Mouse (Mus musculus) kidney, adult 9 months (tissue): ENCODE results near the gene Zdhhc21.

Experiments
- DNase-seq: peaks from one replicate; pipeline ENCODE4 v3.0.0; 2022

Zdhhc21 gene

GRCm38 (mm10) chr4:82859131-82860125 lies at the start of gene Zdhhc21:
Gene Zdhhc21, minus strand, starts transcription at chr4:82859958.
- peak; percentile 82 for DNase-seq

GRCm38 (mm10) chr4:82895227-82895626 lies 35.5 kb upstream of the Zdhhc21 start:
- no peak for DNase-seq

- DNase-seq = no peak
Measured at GRCm38 (mm10) chr4:82892247-82892646, 32.5 kb upstream of the Zdhhc21 start.

GRCm38 (mm10) chr4:82891566-82891965 lies 31.8 kb upstream of the Zdhhc21 start:
- DNase-seq = no peak

DNA sequence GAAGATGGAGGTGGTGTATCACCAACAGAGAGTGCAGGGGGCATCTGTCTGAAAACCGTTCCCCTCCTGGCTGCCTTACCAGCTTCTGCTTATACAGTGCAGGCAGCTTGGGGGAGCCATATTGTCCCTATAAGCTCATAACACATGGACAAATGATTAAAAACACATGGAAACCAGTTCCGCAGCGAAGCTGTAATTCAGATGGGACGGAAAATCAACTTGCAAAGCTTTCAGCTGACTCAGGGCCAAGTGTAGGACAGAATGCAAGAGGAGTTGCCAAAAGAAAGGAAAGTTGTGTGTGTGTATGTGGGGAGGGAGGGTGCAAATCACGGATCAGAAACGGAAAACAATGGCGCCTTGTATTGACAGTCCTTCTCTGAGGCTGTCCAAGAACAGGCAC lies 31.3 kb upstream of the Zdhhc21 start:
- no peak for DNase-seq

DNA sequence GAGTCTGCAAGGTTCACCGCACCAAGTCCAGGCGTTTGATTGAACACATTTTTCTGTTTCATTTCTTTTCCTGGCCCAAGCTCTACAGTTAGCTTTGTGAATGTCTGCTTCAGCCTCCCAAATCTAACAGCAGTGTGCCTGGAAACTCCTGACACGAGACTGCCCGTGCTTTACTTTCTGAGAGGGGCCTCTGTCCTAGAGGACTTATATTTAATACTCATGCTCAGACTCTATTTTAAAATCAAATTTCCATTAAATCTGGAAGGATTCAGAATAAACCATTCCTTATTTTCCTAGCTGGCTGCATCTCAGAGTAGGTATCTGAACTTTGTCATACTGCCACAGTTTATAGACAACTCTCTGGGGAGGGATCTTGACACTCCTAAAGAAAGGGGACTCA lies 30.8 kb upstream of the Zdhhc21 start:
- DNase-seq = no peak

DNA sequence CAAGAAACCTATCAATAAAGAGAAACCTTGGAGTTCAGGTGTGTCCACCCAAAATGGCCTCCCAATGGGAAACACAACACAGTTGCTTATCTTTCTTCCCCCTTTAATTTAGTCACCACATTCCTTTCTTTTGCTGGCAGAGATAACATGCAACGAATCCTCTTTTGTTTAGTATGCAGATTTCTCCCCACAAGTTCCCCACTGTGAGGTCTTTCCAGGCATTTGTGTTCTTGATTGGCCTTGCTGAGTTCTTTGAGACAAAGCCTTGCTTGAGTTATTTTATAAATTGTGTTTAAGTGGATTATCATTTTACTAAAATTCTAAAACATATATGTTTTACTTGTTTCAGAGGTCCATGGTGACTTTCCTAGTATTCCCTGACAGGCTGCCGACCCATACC lies 26.4 kb upstream of the Zdhhc21 start:
- DNase-seq = no peak

DNA sequence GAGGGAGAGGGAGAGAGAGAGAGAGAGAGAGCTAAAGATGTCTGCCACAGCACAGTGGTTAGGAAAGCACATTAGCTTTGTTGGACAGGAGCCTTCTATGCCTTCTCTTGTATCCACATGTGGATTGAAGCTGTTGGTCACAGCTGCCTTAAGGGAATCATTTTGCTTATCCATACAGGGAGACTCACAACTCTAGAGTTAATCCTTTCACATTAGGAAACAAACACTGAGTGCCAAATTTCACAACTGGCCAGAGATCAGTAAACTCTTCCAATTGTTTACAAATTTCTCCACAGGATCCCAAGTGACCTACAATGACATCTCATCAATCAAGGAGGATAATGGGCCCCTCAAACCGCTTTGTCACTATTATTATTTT lies 25.8 kb upstream of the Zdhhc21 start:
- DNase-seq = no peak

GRCm38 (mm10) chr4:82884636-82885534 lies 25.1 kb upstream of the Zdhhc21 start, which contains the start of gene Cer1:
Gene Cer1, minus strand, starts transcription at chr4:82885148.
- DNase-seq = no peak

DNA sequence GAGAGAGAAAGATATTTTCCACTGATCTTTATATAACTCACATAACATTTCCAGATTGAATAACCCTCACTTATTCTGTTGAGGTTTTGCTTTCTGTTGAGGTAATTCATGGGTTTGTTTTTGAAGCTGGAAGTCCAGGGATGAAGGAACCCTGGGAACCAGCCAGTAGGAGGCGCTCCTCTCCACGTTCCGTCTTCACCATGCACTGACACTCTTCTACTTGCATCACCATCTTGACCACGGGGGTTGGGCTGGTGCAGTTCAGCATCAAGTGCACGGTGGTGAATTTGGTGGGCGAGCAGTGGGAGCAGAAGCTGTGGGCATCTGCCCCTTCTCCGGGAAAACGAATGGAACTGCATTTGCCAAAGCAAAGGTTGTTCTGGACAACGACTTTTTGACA lies 22.7 kb upstream of the Zdhhc21 start:
- DNase-seq = no peak

- DNase-seq = no peak
Measured at GRCm38 (mm10) chr4:82881366-82881765, 21.6 kb upstream of the Zdhhc21 start.

DNA sequence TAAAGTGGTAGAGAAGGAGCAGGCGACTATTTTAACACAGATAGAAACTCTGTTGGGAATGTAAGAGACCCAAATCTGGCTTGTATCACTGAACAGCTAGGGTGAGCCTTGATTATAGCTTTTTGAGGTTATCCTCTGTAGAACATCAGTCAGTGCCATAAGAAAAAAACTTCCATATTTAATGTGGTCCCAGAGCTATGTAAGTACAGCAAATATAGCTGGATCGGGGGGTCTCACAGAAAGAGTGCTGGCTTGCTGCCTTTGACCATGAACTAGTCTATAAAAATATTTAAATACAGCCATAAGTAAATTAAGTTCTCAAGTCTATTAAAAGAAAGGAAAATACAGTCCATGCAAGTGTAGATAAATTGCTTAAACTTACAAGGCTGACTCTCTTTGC lies 20.5 kb upstream of the Zdhhc21 start:
- DNase-seq = no peak

- no peak for DNase-seq
Measured at GRCm38 (mm10) chr4:82879152-82879551, 19.4 kb upstream of the Zdhhc21 start.

- no peak for DNase-seq
Measured at GRCm38 (mm10) chr4:82876656-82877055, 16.9 kb upstream of the Zdhhc21 start.

DNA sequence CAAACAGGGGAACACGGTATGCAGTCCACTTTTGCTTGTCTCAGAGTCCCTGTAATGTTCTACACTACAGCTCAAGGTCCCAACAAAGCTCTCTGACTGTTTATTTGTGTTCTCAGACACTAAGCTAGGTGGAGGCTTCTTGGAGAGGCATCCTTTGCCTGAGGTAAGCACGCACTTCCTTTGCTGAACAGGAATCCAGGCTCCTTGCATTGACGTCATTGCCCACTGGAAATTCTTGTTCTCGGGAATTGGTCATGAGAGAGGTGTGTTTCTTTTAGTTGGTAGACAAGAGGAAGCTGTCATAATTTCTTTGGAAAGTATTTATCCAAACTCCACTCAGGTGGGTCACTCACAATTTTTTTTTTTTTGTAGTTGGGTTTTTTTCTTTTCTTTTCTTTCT lies 15.8 kb upstream of the Zdhhc21 start:
- no peak for DNase-seq

DNA sequence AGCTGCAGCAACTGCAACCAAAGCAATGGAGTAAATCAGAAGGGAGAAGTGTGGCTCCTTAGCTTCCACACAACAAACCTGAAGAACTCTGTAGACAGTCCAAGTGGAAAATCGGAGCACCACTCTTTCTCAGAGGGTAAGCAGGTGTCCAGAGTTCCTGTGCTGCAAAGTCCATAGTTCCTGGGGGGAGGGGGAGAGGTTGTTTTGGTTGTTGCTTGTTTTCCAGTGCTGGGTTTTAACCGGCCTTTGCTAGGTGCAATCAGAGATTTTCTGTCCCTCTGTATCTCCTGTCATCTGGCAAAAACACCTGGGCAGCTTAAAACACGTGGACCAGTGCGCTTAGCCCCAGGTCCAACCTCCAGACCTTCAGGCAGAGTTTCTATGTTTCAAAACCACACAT lies 15.0 kb upstream of the Zdhhc21 start:
- peak; percentile 56 for DNase-seq

GRCm38 (mm10) chr4:82872548-82872947 lies 12.8 kb upstream of the Zdhhc21 start:
- DNase-seq = no peak

GRCm38 (mm10) chr4:82872121-82872520 lies 12.4 kb upstream of the Zdhhc21 start:
- DNase-seq = no peak

GRCm38 (mm10) chr4:82870931-82871330 lies 11.2 kb upstream of the Zdhhc21 start:
- no peak for DNase-seq

GRCm38 (mm10) chr4:82867731-82868445 lies 8.1 kb upstream of the Zdhhc21 start:
- no peak for DNase-seq

- no peak for DNase-seq
Measured at GRCm38 (mm10) chr4:82867111-82867510, 7.4 kb upstream of the Zdhhc21 start.

DNA sequence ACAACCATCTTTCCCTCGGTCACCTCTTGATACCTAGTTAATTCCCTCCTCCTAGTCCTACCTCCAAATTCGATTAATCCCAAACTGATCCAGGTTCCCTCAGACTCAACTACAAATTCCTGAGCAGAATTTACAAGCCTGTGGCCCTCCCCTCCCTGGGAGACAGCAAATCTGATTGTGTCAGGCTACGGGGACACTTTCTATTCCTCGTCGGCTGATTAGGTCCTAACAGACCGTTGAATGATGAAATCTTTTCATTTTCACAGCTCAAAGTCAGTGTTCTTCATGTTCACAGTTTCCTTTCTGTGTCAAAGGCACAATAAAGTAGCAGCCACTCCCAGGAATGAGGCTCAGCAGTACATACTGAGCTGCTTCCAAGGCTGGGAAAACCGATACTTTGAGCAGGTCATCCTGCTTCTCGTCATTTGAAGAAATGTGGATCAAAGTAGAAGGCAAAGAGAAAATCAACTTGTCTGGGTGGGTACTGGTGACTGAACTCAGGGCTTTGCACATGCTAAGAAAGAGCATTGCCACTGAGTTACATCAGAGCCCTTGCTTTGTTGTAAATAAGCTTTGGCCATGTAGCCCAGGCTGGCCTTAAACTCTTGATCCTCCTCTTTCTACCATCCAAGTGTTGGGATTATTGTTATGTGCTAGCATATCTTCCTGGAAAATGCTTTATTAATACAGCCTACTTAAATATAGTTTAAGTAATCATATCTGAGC lies 5.4 kb upstream of the Zdhhc21 start:
- DNase-seq = no peak
